Mouse (Mus musculus) mouse trophoblast stem cell (cell line): ENCODE data around the gene Olfr155.

Experiments used
- in situ Hi-C, 2 experiments: fragments of 300-500 bp; cut with MseI, MboI; formaldehyde crosslinking; loops; 2 replicates in 1 of 2; 3 replicates in 1 of 2; pipeline ENCODE4 v1.15.1; 2025

Olfr155 gene

DNA sequence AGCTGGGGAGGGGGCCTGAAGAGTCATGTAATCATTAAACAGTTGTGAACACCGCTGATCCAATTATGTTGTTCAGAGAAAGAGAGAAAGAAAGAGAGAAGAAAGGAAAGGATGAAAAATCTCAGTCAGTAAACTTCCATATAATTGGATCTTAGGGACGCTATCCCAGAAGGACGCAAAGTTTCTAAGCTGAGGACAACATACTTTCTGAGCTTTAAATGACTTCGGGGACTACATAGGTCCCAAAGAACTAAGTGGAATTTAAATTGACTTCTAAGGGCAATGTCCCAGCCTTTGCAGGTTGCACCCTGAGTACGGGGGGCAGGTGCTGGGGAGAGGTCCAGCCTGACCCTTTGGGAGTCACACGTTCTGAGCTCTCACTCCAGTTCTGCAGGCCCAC lies at the start of gene Olfr155:
Olfr155 (plus strand) TSS at position 301 of the 400 bp plus-strand sequence.
- in situ Hi-C loops = no loop called here

DNA sequence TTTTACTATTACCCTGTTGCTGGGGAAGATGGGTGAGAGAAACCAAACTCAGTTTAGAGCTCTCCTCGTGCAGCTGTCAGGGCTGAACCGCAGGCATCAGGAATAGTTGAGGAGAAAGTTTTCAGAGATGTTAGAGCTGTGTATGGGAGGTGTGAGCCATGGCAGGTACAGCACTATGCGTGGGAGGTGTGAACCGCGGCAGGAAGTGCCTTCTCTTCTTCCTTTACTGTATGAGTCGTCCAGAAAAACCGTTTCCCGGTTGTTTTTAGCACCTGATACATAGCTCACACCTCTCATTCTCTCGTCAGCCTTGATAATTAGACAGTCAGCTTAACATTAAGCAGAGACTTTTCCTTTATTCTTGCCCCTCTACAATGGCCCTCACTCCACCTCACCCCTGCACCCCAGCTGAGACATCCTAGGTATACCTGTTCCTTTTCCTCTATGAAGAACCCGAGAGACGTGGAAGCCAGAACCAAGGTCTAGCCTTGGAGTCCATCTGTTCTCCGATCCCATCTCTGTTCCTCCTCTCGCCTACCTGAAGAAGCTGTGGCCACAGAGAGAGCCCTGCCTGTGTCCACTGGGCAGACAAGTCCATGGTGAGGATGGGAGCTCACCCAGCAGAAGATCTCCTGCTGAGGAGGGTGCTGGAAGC lies 28.3 kb upstream of the Olfr155 start:
- in situ Hi-C loops = no loop called here

DNA sequence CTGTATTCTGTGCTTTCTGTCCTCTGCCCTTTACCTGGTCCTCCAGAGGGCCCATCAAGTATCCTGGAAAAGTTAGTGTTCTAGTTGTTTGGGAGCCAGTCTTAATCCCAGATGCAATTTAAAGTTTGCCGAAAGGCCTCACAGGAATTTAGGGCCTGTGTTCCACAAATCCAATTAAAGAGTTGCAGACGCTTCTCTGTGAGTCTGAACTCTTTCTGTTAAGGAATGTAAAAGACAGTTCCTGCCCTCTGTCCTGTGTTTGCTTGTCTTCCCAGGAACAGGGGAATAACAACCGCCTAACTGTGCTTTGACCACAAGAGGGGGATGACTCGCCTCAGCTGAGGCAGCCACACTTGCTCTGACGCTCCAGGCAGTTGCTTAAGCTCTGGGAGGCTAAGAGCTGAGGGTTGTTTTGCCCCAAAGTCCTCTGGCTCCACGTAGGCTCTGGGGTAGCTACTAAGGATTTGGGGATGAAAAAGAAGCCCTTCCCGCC lies 27.5 kb upstream of the Olfr155 start, which contains the start of gene Olfr156:
Olfr156 (minus strand) TSS at position 51 of the 493 bp plus-strand sequence.
- in situ Hi-C loops = no loop called here

DNA sequence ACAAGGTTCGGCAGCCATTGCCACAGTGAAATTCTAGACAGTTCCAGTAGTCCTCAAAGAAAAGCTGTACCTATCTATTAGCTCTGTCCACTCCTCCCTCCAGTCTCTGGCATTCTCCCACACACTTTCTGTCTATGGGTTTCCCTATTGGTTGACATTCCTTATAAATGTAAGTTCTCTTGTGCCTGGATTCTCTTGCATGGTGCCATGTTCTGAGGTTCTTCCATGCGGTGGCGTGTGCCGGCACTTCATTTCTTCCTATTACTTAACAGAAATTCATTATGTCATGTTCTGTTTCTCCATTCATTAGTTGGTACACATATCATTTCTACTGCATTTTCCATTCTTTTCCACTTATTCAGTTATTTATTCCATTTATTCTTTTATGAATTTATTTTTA lies 22.6 kb upstream of the Olfr155 start:
- in situ Hi-C loops = no loop called here

DNA sequence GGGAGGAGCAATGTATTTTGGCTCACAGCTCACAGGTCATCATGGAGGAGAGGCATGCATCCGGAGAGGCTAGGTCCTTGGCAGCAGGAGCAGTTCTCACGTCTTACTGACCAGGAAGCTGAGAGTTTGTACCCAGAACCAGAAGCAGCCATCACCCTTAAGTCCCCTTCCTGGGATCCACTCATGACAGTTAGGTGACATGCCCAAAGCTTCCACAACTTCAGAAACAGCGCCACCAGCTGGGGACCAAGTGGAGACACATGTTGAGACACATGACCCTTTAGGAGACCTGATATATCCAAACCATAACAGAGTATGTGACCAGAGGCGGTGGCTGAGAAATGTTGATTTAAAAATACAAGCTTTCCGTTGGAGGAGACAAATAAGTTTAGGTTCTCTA lies 19.3 kb upstream of the Olfr155 start:
- in situ Hi-C loops = no loop called here

DNA sequence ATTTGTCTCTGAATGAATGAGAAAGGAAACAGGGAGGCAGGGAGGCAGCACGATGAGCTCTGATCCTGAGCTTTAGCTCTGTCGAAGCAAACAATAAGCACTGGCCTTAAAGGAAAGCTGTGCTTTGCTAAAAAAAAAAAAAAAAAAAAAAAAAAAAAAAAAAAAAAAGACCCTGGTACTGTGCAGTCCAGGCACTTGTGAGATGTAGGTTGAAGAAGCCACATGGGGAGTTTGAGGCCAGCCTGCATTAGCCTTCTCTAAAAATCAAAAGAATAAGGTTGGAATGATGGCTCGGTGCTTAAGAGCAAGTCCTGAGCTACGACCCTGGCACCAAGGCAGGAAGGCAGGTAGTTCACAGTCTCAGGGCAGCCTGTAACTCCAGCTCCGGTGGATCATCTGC lies 17.6 kb upstream of the Olfr155 start:
- in situ Hi-C loops = no loop called here

DNA sequence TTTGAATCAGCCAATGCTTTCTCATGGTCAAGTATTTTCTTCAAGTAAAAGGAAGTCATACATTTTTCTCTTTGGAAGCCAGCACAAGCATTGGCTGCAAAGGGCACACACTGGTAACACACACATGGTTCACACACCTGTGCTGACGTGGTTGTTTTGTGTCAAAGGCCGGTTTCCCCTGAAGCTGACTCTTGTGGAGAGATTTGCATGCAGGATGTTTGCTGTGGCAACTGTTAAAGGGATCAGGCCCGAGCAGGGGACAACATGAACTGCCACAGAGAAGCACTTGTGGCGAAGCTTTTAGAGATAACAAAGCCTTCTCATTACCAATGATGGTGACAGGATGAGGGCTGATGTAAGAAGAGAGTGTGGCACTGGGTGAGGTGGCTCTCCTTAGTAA lies 16.6 kb upstream of the Olfr155 start:
- in situ Hi-C loops = no loop called here

DNA sequence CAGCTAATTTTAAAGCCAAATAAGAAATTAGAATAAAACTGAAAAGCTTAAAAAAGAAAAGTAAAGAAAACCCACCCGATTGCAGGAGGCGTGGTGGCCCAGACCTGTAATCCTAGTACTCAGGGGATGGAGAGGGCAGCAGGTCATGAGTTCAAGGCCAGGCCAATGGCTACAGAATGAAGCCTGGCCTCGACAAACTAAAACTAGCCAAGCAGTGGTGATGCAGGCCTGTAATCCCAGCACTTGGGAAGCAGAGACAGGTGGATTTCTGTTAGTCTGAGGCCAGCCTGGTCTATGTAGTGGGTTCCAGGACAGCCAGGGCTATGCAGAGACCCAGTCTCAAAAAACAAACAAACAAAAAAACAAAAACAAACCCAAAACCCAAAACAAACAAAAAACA lies 13.0 kb upstream of the Olfr155 start:
- in situ Hi-C loops = no loop called here

DNA sequence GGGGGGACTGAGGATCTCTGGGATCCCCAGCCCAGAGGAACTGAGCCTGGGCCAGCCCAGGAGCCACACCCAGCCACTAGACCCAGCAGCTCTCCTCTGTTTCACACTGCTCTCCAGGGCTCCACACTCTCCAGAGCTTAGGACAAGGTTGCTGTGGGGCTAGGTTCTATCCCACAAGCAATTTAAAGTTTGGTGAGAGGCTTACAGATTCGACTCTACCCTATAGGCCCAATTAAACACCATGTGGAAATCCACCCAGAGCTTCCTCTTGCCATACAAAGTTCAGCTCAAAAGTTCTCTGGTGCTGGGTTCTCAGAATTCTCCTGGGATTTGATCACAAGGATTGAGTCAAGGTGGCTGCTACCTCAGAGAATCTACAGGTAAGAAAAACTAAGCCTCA lies 11.3 kb upstream of the Olfr155 start, which contains the start of gene Olfr157:
Olfr157 (minus strand) TSS at position 101 of the 400 bp plus-strand sequence.
- in situ Hi-C loops = no loop called here

DNA sequence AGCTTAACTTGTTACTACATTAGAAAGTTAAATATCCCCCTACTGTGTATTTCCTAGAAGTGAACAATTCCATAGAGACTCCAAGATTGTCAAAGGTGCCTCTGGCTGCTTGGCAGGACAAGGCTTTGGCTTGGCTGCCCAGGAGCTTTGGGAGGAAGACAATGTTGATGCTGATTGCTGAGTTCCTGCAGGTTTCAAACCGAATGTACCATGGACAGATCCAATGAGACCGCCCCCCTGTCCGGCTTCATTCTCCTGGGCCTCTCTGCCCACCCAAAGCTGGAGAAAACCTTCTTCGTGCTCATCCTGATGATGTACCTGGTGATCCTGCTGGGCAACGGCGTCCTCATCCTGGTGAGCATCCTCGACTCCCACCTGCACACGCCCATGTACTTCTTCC lies 2.7 kb downstream of the Olfr155 start:
- in situ Hi-C loops = no loop called here

DNA sequence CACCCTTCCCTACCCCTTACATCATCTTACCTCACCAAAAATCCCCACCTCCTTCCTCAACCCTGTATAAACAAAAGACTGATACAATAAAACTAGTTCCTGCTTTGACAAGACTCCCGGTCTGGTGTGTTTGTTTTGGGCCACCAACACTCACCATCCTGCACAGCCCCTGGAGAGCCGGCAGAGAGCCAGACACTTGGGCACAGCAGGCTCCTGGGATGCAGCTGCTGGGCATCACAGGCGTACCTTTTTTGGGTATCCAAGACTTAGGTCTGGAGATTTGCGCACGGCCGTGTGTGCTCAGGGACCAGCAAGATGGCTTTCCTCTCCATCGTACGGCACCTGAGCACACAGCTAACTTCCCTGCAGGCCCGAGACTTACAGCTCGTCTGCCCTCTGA lies 8.5 kb downstream of the Olfr155 start:
- in situ Hi-C loops = loop anchor here (5.0 kb wide), 1 partner anchor 98 kb away; no protein-coding TSS in a partner anchor

DNA sequence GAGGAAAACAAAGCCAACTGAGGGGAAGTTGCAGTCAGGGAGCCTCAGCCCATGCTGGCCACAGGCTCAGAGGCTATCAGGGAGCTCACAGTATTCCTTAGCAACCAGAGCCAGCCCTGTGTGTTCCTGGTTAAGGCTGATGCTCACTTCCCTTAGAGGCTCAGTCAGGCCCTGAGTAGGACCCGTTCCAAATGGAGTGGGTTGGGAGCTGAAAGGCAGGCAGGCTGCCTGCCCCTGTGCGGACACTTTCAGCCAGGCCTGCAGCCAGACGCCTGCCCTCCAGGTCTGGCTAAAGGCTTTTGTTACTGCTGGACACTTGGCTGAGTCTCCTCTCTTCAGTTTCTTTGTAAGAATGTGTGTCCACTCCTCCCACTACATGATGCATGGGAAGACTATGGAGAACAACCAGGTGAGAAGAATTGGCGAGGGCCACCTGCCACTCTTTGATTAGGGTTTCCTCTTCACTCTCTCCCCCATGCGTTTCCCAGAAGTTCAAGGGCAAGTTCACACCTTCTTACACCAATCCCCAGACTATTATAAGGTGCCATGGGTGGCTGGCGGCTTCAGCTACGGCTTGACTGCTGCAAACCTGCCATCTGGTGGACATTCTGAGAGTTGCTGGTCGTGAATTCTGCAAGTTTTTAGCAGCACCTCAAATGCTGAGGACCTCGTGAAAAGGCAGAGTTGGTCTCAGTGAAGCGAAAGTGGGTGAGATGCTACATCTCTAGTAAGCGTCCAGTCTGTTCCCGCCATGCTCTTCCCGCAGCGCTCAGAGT lies 9.6 kb downstream of the Olfr155 start:
- in situ Hi-C loops = no loop called here

DNA sequence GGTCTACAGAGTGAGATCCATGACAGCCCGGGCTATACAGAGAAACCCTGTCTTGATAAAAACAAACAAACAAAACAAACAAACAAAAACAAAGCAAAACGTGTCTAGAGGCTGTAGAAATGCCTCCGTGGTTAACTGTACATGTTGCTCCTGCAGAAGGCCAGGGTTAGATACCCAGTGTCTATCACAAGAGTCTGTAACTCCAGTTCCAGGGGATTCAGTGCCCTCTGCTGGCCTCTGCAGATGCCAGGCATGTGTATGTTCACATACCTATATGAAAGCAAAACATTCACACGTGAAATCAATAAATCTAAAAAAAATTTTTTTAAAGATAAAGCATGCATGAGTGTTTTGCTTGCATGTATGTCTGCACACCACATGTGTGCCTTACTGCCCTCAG lies 11.9 kb downstream of the Olfr155 start:
- in situ Hi-C loops = no loop called here

DNA sequence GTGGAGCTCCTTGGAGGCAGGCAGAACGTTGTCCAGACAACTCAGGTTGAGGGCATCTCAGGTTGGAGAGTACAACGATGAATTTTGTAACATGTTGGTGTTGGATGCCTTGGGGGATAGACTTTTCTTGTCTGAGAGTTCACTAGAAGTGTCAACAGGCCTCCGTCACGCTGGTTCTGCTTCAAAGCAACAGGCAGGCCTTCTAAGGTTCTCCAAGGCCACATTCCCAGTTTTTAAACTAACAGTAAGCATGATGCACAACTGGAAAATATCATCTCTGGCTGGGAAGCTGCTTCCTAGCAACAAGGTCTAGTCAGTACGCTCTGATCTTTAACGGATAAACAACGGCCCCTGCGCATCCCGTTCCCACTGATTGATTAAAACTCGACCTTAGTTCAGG lies 18.5 kb downstream of the Olfr155 start:
- in situ Hi-C loops = no loop called here

DNA sequence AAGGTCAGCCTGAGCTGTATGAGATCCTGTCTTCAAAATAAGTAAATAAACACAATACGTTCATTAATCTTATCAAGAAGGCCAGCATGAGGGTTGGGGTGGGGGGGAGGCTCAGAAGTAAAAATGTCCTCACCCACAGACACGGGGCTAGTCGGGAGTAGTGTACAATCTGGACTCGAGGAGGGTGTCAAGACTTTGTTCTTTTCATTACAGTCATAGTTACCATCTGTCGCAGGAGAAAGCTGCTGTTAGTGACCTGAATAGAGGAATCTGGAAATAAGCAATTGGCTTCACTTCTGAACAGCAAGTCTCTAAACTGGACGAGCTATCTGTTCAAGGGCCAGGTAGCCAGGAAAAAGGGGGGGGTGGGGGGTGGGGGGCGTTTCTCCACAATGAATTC lies 23.1 kb downstream of the Olfr155 start:
- in situ Hi-C loops = no loop called here

DNA sequence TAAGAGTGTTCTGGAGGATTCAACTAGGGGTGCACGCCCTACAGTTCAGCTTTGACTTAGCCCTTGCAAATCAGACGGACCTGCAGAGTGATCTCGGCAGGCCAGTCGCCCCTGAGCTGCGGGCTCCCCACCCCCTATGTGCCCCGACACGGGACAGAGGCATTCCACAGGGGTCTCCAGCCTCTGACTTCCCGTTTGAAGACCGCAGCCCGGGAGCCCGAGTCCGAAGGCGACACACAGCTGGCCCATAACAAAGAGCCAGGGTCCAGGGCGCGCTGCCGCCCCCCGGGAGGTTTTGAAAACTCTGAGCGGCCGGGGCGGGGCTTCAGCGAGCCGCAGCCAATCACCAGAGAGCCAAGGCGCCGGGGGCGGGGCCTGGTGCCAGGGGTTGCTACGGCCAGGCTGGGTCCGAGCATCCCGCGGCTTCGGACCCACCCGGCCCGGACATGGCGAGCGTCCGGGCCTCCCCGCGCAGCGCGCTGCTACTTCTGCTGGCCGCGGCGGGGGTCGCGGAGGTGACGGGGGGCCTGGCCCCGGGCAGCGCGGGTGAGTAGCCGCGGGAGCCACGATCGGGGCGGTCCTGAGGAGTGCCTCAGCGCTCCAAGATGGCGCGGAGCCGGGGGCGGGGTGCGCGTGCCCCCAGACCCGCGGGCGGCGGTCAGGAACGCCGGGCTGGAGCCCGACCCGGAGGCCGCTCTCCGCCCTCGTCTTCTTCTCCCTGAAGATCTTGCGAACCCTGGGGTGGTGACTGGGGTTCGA lies 24.0 kb downstream of the Olfr155 start, which contains the start of gene Reck:
Reck (plus strand) TSS at position 371 of the 759 bp plus-strand sequence.
- in situ Hi-C loops = no loop called here

DNA sequence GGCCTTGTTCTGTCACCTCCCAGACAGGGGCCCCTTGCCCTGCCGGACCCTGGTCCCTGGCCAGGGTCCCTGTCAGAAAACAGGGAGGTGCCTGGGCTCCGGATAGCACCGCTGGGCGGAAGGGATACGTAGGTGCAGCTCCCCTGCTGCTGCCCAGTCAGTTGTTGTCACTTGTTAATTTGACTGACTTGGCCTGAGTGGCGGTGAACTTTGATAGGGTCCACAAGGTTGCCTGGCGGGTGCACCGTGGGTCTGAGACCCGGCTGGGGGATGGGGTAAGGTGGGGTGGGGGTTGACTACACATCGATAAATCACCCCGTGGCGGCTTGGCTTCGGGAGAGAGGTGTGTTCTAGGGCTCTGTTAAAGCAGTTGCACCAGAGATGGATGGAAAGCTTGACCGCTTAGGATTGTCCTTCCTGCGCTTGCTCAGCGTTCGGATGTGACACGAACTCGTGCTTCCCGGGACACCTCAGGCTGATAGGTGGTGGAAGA lies 24.6 kb downstream of the Olfr155 start:
- in situ Hi-C loops = no loop called here

DNA sequence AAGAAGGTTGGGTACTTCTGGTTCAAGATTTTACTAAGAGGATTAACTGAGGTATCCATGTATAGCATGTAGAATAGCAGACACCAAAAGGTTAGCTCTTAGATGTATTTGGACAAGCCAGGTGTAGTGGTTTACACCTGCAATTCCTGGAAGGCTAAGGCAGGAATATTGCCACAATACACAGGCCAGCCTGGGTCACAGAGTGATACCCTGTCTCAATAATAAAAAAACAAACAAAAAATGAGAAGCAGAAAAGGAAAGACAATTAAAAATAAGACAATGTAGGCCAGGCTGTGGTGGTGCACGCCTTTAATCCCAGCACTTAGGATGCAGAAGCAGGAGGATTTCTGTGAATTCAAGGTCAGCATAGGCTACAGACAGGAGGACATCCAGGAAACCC lies 25.9 kb downstream of the Olfr155 start:
- in situ Hi-C loops = no loop called here

DNA sequence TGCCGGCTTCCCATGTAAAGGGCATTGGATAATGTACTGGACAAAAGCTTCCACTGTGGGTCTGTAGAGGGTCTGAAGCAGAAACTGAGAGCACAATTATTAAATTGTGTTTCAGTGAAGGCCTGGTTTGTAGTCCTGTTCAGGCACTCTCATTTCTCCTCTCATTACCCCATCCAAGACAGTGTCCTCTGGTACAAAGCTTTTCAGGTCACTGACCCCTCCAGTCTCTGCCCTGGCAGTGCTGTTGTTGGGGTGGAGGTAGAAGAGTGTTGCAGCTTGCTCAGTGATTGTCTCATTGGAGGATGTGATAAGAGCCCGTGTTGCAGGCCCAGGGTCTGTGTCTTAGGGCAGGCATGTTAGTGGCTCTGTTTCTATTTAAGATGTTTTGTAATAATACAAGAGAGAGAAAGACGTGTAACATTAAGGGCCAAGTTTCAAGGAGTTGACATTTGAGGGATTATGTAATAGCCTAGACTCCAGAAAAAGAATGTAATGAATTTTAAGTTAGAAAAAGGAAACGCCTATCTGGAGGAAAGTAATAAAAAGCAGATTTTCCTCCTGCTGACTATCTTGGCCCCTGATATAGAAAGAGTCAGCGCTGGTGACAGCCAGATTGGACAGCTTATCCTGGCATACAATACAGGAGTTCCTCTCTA lies 26.9 kb downstream of the Olfr155 start:
- in situ Hi-C loops = no loop called here

DNA sequence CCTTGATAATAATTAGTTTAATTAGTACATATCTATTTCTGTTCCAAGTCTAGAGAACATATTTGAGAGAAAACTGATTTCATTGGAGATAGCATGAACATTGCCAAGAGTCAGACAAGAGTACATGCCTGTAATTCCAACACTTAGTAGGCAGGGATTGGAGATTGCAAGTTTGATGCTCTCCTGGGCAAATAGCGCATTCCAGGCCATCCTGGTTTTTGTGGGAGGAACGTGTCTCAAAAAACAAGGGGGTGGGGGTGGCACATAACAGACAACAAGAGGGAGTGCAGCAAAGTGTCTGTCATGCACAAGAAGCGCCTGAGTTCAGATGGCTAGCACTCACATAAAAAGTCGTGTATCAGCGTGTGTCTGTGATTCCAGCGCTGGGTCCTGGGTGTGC lies 28.2 kb downstream of the Olfr155 start:
- in situ Hi-C loops = no loop called here

DNA sequence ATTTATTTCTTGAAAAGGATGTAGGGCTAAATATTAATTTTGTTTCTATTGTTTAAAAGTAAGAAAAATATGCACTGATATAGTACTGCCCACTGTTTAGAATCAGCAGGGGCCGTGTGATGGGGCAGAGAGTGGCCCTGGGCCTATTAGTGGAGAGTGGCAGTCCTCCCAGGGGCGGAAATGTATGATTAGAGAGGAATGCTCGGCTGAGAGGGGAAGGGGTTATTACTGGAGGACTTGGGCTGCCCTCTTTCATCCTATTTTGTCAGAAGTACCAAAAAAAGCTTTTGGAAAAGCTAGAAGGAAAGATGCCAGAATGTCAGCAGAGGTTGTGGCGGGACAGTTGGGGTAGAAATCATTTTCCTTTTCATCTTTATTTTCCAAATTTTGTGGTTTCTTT lies 32.8 kb downstream of the Olfr155 start:
- in situ Hi-C loops = no loop called here
